Mouse (Mus musculus) kidney, postnatal 10 days (tissue): ENCODE results near the gene Aldh8a1.

Source experiments
- DNase-seq: peaks from one replicate; pipeline ENCODE4 v3.0.0; 2021; ENCODE audit warnings: mixed read lengths

The Aldh8a1 gene

DNA sequence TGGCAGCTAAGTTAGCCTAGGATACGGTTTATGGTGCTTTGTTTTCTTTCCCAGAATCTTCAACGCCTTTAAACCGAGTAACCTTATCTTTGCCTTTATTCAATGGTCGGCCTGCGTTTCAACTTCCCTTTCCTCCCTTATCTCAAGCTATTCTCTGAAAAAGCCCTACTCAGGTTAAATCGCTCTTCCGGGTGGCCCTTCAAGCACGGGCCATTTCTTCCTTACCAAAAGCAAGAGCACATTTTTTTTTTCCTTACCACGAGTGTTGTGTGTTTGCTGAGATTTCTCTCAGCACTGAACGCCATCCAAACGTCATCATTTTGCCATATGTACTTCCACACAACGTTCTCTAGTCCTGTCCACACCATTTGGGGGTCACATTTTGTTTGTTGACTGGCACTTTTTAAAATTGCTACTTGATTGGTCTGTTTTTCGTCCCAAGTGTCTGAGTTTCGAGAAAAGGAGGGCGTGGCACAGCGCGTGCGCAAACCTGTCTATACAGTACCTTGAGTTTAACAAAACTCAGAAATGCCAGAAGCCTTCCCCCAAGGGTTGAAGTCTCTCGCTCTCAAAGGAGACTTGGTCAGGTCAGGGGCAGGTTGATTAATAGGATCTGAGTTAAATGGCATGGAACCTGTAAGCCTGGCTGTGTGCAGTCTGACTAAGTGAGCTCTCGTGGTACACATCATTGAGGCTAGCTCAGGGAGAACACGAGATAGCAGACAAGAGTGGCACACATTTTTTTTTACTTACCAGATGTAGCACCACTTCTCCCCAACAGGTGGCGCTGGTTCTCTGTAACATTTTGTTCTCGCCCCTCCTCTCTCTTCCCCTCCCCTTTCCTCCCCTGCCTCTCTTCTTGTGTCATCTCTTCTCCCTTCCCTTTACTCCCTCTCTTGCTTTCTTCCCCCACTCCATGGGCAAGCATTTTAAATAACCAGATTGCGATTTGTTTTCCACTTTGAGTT lies 43.6 kb downstream of the Aldh8a1 start:
- peak; percentile 72 for DNase-seq

DNA sequence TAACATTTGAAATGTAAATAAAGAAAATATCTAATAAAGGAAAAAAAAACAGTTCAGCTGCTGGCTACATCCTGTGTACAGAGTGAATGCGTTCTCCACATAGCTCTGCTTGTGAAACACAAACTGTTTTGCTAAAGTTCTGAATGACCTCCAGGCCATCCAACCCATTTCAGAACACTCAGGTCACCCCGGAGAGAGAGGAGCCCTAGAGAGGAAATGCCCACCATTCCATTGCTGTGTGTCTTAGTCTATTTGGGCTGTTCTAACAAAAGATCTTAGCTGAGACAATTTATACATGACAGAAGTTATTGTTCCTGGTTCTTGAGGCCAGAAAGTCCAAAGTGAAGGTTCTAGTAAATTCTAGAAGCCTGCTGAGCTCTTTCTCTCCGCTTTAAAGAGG lies 49.4 kb downstream of the Aldh8a1 start:
- no peak for DNase-seq

DNA sequence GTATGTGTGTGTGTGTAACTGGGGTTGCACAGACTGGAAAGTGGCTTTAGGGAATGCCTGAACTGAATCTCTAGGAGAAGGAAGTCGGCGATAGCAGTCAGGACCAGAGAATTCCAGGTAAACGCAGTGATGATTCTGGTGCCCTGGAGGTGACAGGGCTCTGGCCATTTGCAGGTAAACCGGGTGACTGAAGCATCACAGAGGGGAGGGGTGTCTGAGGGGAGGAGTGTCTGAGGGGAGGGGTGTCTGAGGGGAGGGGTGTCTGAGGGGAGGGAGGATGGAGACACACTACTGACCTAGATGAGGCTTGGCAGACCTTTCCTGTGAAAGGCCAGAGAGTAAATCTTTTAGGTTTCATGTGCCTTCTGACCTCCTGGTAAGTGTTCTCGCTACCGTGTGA lies 50.9 kb downstream of the Aldh8a1 start:
- DNase-seq: no peak

DNA sequence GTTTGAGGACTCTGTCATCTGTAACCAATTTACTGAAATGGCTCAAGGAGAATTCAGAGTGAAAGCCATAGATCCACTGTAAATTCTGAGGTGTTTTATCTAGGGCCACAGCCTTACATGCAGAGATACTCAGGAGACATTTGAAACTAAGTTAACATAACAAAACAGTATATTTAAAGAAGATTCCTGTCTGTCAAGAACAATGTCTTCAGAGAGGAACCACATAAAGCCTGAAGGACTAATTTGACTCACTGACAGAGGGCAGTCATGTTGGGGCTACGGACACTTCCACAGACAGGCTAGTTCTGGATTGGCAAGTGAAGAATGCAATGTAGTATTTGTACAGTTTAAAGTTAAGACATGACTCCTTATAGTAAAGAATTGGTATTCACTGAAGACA lies 62.2 kb downstream of the Aldh8a1 start:
- no peak for DNase-seq

DNA sequence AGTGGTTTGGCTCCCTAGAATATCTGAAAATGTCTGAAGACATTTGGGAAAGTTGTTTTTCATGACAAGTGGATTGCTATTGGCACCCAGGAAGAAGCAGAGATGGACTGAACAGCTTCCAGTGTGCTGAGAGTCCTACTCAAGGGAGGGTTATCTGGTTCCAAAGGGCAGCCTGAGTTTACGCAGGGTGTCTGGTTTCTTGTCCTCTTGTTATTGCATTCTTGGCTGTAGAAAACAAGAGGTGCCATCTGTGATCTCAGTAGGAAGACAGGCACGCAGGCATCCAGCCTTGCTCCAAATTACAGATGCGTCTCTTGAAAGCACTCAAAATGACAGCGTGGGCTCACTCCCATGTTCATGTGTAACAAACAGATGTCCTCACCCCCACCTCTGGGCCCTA lies 63.9 kb downstream of the Aldh8a1 start:
- DNase-seq: no peak

DNA sequence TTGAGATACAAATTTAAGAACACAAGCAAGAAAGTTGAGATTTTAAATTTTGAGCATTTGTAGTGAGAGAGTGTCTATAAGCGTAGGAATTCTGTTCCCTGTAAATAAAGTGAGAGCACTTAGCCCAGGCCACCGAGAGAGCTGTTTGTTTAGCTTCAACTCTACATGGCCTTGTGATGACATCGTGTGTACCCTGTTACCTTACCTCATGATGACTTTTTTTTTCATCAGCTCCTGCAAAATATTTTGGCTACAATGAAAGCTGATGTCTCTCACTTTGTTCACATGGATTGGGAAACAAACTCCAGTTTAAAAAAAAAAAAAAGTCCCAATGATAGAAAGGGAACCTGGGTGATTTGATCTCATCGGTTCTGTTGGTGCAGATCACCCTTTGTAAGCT lies 64.6 kb downstream of the Aldh8a1 start:
- DNase-seq: no peak

DNA sequence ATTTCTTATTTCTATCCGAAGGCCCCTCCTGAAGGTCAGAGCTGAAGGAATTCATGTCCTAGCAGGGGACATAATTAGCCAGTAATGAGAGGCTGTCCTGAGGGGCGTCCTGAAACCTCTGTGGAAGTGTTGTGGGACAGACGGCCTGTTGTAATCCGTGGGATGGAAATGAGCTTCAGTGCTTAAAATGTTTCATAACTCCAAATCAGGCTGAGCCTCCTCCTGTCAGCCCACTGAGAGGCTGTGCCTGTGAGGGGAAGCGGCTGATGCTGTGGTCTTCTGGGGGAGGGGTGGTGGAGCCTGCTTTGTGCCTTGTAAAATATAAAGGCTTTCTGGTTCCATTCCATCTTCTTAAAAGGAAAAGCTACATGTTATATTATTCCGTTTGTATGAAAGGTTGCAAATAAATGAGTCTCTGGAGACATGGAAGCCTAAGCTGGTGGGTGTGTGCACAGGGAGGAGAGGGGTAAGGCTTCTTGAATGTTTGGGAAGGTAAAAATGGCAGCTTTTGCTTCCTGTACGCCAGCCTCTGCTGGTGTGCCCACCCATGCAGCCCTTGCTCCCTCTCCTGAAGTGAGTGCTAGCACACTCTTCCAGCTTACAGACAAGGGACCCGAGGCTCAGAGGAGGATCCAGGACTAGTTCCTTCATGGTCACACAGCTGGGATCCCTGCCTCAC lies 66.7 kb downstream of the Aldh8a1 start:
- no peak for DNase-seq

DNA sequence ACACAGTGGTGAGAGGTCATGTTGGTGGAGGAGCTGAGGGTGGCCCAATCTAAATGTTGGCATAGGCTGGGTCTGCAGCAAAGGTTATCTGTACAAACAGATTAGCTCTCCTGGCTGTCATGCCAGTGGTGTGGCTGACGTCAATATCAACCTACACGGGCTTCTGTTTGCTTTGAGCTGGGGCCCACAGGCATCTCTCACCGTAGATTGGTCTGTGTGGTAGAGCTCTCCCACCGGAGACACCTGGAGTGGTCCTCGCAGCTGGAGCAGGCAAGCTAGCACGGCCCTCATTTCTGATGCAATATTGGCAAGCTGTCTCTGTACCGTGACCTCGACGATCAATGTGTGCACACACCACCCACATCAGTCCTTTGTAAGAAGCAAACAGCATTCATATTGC lies 67.3 kb downstream of the Aldh8a1 start:
- DNase-seq: no peak
